Mouse (Mus musculus) liver, adult (tissue): ENCODE data around the gene Wbp2.

Source experiments
- GATA4 ChIP-seq: IDR thresholded peaks from 2 replicates; pipeline ENCODE4 v1.6.1; 2014; ENCODE audit warnings: mild to moderate bottlenecking, low read length; ENCODE audit not compliant: insufficient replicate concordance

Wbp2 gene

GRCm38 (mm10) chr11:116101931-116102381, 15.2 kb upstream of the Wbp2 start:
- no peak; the same call in 1 of the 2 replicates for TF ChIP-seq GATA4

- TF ChIP-seq GATA4, result no peak
These were observed 14.0 kb upstream of the Wbp2 start for GRCm38 (mm10) chr11:116100839-116101238.

DNA sequence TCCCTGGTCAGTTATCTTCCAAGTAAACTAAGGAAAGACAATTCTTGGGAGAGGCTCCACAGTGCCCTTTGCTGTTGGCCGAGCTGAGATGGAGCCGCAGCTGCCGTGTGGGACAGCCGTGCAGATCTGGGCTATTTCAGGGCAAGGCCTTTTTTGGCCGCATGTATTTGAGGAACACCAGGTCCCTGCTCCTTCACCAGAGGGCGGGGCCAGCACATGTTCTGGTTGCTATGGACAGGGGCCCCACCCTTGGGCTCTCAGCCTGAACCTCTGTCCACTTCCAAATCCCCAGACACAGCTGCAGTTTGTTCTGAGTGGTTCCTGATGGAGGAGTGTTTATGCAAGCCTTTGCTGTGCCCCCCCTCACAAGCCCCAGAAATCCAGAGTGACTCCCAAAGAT, 13.6 kb upstream of the Wbp2 start:
- TF ChIP-seq GATA4, result no peak

GRCm38 (mm10) chr11:116099462-116099861, 12.7 kb upstream of the Wbp2 start:
- TF ChIP-seq GATA4, result no peak

- TF ChIP-seq GATA4, result no peak
These were observed 12.1 kb upstream of the Wbp2 start for GRCm38 (mm10) chr11:116098711-116099460.

GRCm38 (mm10) chr11:116096213-116097108, 9.7 kb upstream of the Wbp2 start:
- TF ChIP-seq GATA4, result no peak

GRCm38 (mm10) chr11:116095573-116095972, 8.8 kb upstream of the Wbp2 start:
- TF ChIP-seq GATA4, result peak; percentile 83

DNA sequence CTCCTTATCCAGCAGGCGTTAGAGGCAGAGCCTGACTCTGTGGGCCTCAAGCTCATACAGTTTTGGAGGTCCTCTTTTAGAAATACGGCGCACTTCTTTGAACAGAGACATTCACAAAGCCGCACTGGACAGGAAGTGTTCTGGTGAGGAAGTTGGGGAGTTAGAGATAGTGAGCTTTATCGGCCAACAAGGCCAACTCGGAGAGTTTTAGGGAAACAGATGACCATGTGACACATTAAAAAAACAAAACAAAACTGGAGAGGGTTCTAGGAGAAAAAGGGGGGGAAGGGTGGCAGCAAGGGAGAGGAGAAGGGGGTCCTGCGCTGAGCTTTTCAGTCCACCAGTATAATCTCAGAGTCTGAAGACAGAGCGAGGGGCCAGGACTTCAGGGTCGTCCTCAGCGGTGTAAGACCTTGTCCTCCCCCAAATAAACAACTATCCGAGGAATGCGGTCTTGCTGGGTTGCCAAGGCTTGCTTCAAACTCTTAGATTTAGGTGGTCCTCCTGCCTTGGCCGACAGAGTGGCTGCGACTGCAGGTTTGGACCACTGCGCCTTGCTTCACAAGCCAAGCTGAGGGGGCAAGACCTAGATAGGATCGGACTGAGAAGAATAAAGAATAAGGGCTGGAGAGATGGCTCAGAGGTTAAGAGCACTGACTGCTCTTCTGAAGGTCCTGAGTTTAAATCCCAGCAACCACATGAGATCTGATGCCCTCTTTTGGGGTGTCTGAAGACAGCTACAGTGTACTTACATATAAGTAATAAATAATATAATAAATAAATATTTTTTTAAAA, 7.2 kb upstream of the Wbp2 start:
- TF ChIP-seq GATA4, result peak; percentile 85; the same call in 1 of the 2 replicates

GRCm38 (mm10) chr11:116091591-116091990, 4.8 kb upstream of the Wbp2 start:
- TF ChIP-seq GATA4, result no peak

GRCm38 (mm10) chr11:116089545-116089944, 2.8 kb upstream of the Wbp2 start:
- TF ChIP-seq GATA4, result no peak

GRCm38 (mm10) chr11:116088741-116089394, 2.1 kb upstream of the Wbp2 start:
- TF ChIP-seq GATA4, result peak; percentile 4; the same call in 1 of the 2 replicates

GRCm38 (mm10) chr11:116088188-116088587, 1.4 kb upstream of the Wbp2 start:
- peak; percentile 34; the same call in 1 of the 2 replicates for TF ChIP-seq GATA4

GRCm38 (mm10) chr11:116087194-116088130, 667 bp upstream of the Wbp2 start:
- no peak for TF ChIP-seq GATA4
